Mouse (Mus musculus) brain, embryonic 14.5 days (tissue): ENCODE results near the gene Pgrmc2. TPM values are rescaled to one million over a fixed set of nuclear protein-coding genes. Genes with fewer than 3 reads are reported as not detected.

Experiments
- DNase-seq: peaks from one replicate; pipeline ENCODE4 v3.0.0-alpha.2; 2011; ENCODE audit warnings: low read depth
- CTCF ChIP-seq: fragments of 200-500 bp; IDR thresholded peaks from 2 replicates; pipeline ENCODE4 v1.5.1; 2012; ENCODE audit warnings: inconsistent platforms, mild to moderate bottlenecking, moderate library complexity, borderline replicate concordance; ENCODE audit not compliant: insufficient read depth, insufficient read length; ENCODE audit errors: extremely low read depth
- POLR2A ChIP-seq: fragments of 200-500 bp; IDR thresholded peaks from 2 replicates; pipeline ENCODE4 v1.6.1; 2012; ENCODE audit warnings: mild to moderate bottlenecking, inconsistent platforms, borderline replicate concordance; ENCODE audit not compliant: poor library complexity, insufficient read depth, insufficient read length, severe bottlenecking; ENCODE audit errors: extremely low read depth
- polyA plus RNA-seq: library from polyadenylated mRNA; depleted of rRNA; stranded (reverse); fragments of >200 nt; gene quantifications from 2 replicates; pipeline ENCODE4 v1.2.3, GENCODE M21; 2012

Pgrmc2 gene
- polyA plus RNA-seq, 1 experiment: 29.2 TPM

GRCm38 (mm10) chr3:41092311-41092710 is 9.5 kb upstream of the Pgrmc2 start:
- DNase-seq: no peak
- no peak for TF ChIP-seq CTCF
- no peak for TF ChIP-seq POLR2A

GRCm38 (mm10) chr3:41090839-41091238 is 8.0 kb upstream of the Pgrmc2 start:
- DNase-seq: no peak
- TF ChIP-seq POLR2A (no peak), CTCF (no peak)

- DNase-seq: no peak
Observed at GRCm38 (mm10) chr3:41087071-41087470, 4.2 kb upstream of the Pgrmc2 start.

GRCm38 (mm10) chr3:41084421-41084820 is 1.6 kb upstream of the Pgrmc2 start:
- DNase-seq: no peak
- TF ChIP-seq POLR2A (no peak), CTCF (no peak)

More at GRCm38 (mm10) chr3:41087071-41087470, 4.2 kb upstream of the Pgrmc2 start:
- TF ChIP-seq POLR2A (no peak), CTCF (no peak)

- TF ChIP-seq POLR2A (no peak), CTCF (no peak)
- DNase-seq: no peak
Observed at GRCm38 (mm10) chr3:41083790-41084112, 905 bp upstream of the Pgrmc2 start.

GRCm38 (mm10) chr3:41082520-41082884 is 344 bp downstream of the Pgrmc2 start:
- TF ChIP-seq POLR2A (no peak), CTCF (no peak)
- no peak for DNase-seq

GRCm38 (mm10) chr3:41081474-41082301 is 1.2 kb downstream of the Pgrmc2 start:
- DNase-seq: peak; percentile 46
- TF ChIP-seq CTCF (no peak), POLR2A (no peak)

GRCm38 (mm10) chr3:41080724-41081123 is 2.1 kb downstream of the Pgrmc2 start:
- DNase-seq: peak; percentile 46
- no peak for TF ChIP-seq POLR2A
- TF ChIP-seq CTCF: no peak

- no peak for DNase-seq
- TF ChIP-seq POLR2A (no peak), CTCF (no peak)
Observed at GRCm38 (mm10) chr3:41078673-41079072, 4.2 kb downstream of the Pgrmc2 start.

- DNase-seq: no peak
- TF ChIP-seq POLR2A: no peak
- no peak for TF ChIP-seq CTCF
Observed at GRCm38 (mm10) chr3:41075376-41075775, 7.5 kb downstream of the Pgrmc2 start.

GRCm38 (mm10) chr3:41070519-41070918 is 12.3 kb downstream of the Pgrmc2 start:
- peak; percentile 9 for DNase-seq
- no peak for TF ChIP-seq POLR2A
- TF ChIP-seq CTCF: no peak; the same call in 1 of the 2 replicates

- TF ChIP-seq POLR2A (no peak), CTCF (no peak)
- no peak for DNase-seq
Observed at GRCm38 (mm10) chr3:41065320-41065719, 17.5 kb downstream of the Pgrmc2 start.

- no peak for DNase-seq
- no peak for TF ChIP-seq POLR2A
Observed at GRCm38 (mm10) chr3:41062758-41063157, 20.1 kb downstream of the Pgrmc2 start.

- DNase-seq: no peak
- TF ChIP-seq POLR2A (no peak), CTCF (no peak)
Observed at GRCm38 (mm10) chr3:41061831-41062565, 20.8 kb downstream of the Pgrmc2 start.
